Mouse (Mus musculus) intestine, postnatal 0 days (tissue): ENCODE measurements around the gene Fank1. TPM values are rescaled to one million over a fixed set of nuclear protein-coding genes. Genes with fewer than 3 reads are reported as not detected.

ENCODE experiments used
- ATAC-seq: fragments of 200-750 bp; cut with Nextera tagmentation; 2 replicates; pipeline ENCODE4 v1.8.0; 2017; ENCODE audit warnings: mild to moderate bottlenecking, moderate TSS enrichment, moderate library complexity
- H3K27ac ChIP-seq: fragments of 300-500 bp; sonication (generic); 2 replicates; pipeline ENCODE4 v1.5.1; 2014; ENCODE audit warnings: mild to moderate bottlenecking, low read depth, low read length, moderate library complexity
- H3K27me3 ChIP-seq: fragments of 300-500 bp; sonication (generic); replicated peaks from 2 replicates; pipeline ENCODE4 v1.6.1; 2014; ENCODE audit warnings: low read length, mixed read lengths; ENCODE audit not compliant: control insufficient read depth, insufficient read depth
- H3K36me3 ChIP-seq: fragments of 300-500 bp; sonication (generic); 2 replicates; pipeline ENCODE4 v1.6.1; 2014; ENCODE audit warnings: mild to moderate bottlenecking, moderate library complexity; ENCODE audit not compliant: control insufficient read depth, insufficient read depth
- H3K4me1 ChIP-seq: fragments of 300-500 bp; sonication (generic); replicated peaks from 2 replicates; pipeline ENCODE4 v1.6.1; 2014; ENCODE audit warnings: antibody characterized with exemption, low read length, mixed read lengths; ENCODE audit not compliant: control insufficient read depth, insufficient read depth
- H3K4me2 ChIP-seq: fragments of 300-500 bp; sonication (generic); replicated peaks from 2 replicates; pipeline ENCODE4 v1.6.1; 2014; ENCODE audit warnings: low read depth, mild to moderate bottlenecking, moderate library complexity
- H3K4me3 ChIP-seq: fragments of 300-500 bp; sonication (generic); 2 replicates; pipeline ENCODE4 v1.5.1; 2014; ENCODE audit warnings: low read depth, low read length
- H3K9ac ChIP-seq: fragments of 300-500 bp; sonication (generic); 2 replicates; pipeline ENCODE4 v1.6.1; 2014; ENCODE audit warnings: mild to moderate bottlenecking, low read depth, low read length
- H3K9me3 ChIP-seq: fragments of 300-500 bp; sonication (generic); 2 replicates; pipeline ENCODE4 v1.6.1; 2016; ENCODE audit warnings: mixed run types; ENCODE audit not compliant: control insufficient read depth
- CTCF ChIP-seq: sonication (generic); IDR thresholded peaks from 2 replicates; pipeline ENCODE4 v1.5.1; 2016; ENCODE audit warnings: low read depth, mild to moderate bottlenecking, control low read depth, antibody characterized with exemption, moderate library complexity
- WGBS: fragments of 180-500 bp; shearing (Covaris S2); extraction: QIAGEN DNeasy Blood & Tissue Kit; methylation state at CpG from one replicate; pipeline ENCODE4 v1.1.7; 2014; 5-methylcytosine and 5-hydroxymethylcytosine counted together
- polyA plus RNA-seq: library from polyadenylated mRNA; unstranded; fragments of >200 nt; fragmentation: Nextera tagmentation; extraction: Ambion mirVana; gene quantifications from 2 replicates; pipeline ENCODE4 v1.2.1, GENCODE M21; 2015

The Fank1 gene
- polyA plus RNA-seq, 1 experiment from 2014 or later: 0.42 TPM

GRCm38 (mm10) chr7:133829579-133829978, 52.9 kb downstream of the Fank1 start:
- Histone ChIP-seq H3K27ac (no peak overlapping the region), H3K4me3 (no peak overlapping the region), H3K36me3 (no peaks in the 10 kb centered on the region), H3K27me3 (no peaks in the 10 kb centered on the region), H3K4me2 (no peak overlapping the region), H3K9me3 (no peaks in the 10 kb centered on the region), H3K4me1 (no peaks in the 10 kb centered on the region), H3K9ac (no peak overlapping the region)
- no peak for ATAC-seq
- no peak for TF ChIP-seq CTCF
- 33% methylated on average over 7 of the region's 7 CpGs for WGBS

- ATAC-seq: no peak
- H3K4me3 ChIP-seq: no peak overlapping the region
- no peaks in the 10 kb centered on the region for H3K9me3 ChIP-seq
- no peak overlapping the region for H3K4me2 ChIP-seq
- no peaks in the 10 kb centered on the region for H3K4me1 ChIP-seq
- peak; percentile 32 for TF ChIP-seq CTCF
- no peak overlapping the region for H3K27ac ChIP-seq
- H3K36me3 ChIP-seq: no peaks in the 10 kb centered on the region
- H3K9ac ChIP-seq: no peak overlapping the region
- 69% methylated on average over 4 of the region's 4 CpGs for WGBS
- no peaks in the 10 kb centered on the region for H3K27me3 ChIP-seq
Observed at GRCm38 (mm10) chr7:133839546-133839945, 62.9 kb downstream of the Fank1 start.

GRCm38 (mm10) chr7:133842079-133842478, 65.4 kb downstream of the Fank1 start:
- no peaks in the 10 kb centered on the region for H3K4me1 ChIP-seq
- H3K9me3 ChIP-seq: no peaks in the 10 kb centered on the region
- no peaks in the 10 kb centered on the region for H3K27me3 ChIP-seq
- H3K27ac ChIP-seq: no peak overlapping the region
- no peaks in the 10 kb centered on the region for H3K36me3 ChIP-seq
- ATAC-seq: no peak
- 51% methylated on average over 6 of the region's 6 CpGs for WGBS
- TF ChIP-seq CTCF: no peak
- H3K4me3 ChIP-seq: no peak overlapping the region
- no peak overlapping the region for H3K4me2 ChIP-seq
- H3K9ac ChIP-seq: no peak overlapping the region

- TF ChIP-seq CTCF: no peak
- ATAC-seq: no peak
- Histone ChIP-seq H3K27me3 (no peaks in the 10 kb centered on the region), H3K9me3 (no peaks in the 10 kb centered on the region), H3K36me3 (no peaks in the 10 kb centered on the region), H3K4me1 (no peaks in the 10 kb centered on the region), H3K4me2 (no peak overlapping the region), H3K27ac (no peak overlapping the region), H3K4me3 (no peak overlapping the region), H3K9ac (no peak overlapping the region)
- WGBS: 26% methylated on average over 1 of the region's 1 CpGs
Observed at GRCm38 (mm10) chr7:133847175-133847574, 70.5 kb downstream of the Fank1 start.

- no peak for ATAC-seq
- H3K36me3 ChIP-seq: no peaks in the 10 kb centered on the region
- whole genome bisulfite sequencing: 83% methylated on average over 2 of the region's 2 CpGs
Observed at GRCm38 (mm10) chr7:133848180-133848579, 71.5 kb downstream of the Fank1 start.

GRCm38 (mm10) chr7:133850735-133851134, 74.1 kb downstream of the Fank1 start:
- H3K27me3 ChIP-seq: no peaks in the 10 kb centered on the region
- no peaks in the 10 kb centered on the region for H3K4me1 ChIP-seq
- no peaks in the 10 kb centered on the region for H3K36me3 ChIP-seq
- H3K9me3 ChIP-seq: no peaks in the 10 kb centered on the region
- no peak overlapping the region for H3K4me2 ChIP-seq
- no peak overlapping the region for H3K9ac ChIP-seq
- no peak overlapping the region for H3K27ac ChIP-seq
- H3K4me3 ChIP-seq: no peak overlapping the region
- TF ChIP-seq CTCF: peak; percentile 52
- ATAC-seq: no peak

More at GRCm38 (mm10) chr7:133848180-133848579, 71.5 kb downstream of the Fank1 start:
- no peak for TF ChIP-seq CTCF
- Histone ChIP-seq H3K27me3 (no peaks in the 10 kb centered on the region), H3K9me3 (no peaks in the 10 kb centered on the region), H3K27ac (no peak overlapping the region), H3K4me2 (no peak overlapping the region), H3K4me1 (no peaks in the 10 kb centered on the region), H3K4me3 (no peak overlapping the region), H3K9ac (no peak overlapping the region)

- ATAC-seq: no peak
Observed at GRCm38 (mm10) chr7:133856278-133856677, 79.6 kb downstream of the Fank1 start.

More at GRCm38 (mm10) chr7:133856278-133856677, 79.6 kb downstream of the Fank1 start:
- Histone ChIP-seq H3K9me3 (no peaks in the 10 kb centered on the region), H3K27ac (no peak overlapping the region), H3K27me3 (no peaks in the 10 kb centered on the region), H3K4me1 (no peaks in the 10 kb centered on the region), H3K4me2 (no peak overlapping the region), H3K9ac (no peak overlapping the region), H3K4me3 (no peak overlapping the region), H3K36me3 (no peaks in the 10 kb centered on the region)
- WGBS: 19% methylated on average over 3 of the region's 3 CpGs
- peak; percentile 100 for TF ChIP-seq CTCF
